Mouse (Mus musculus): Measurements from ENCODE around the gene C2cd3.

The C2cd3 gene

DNA sequence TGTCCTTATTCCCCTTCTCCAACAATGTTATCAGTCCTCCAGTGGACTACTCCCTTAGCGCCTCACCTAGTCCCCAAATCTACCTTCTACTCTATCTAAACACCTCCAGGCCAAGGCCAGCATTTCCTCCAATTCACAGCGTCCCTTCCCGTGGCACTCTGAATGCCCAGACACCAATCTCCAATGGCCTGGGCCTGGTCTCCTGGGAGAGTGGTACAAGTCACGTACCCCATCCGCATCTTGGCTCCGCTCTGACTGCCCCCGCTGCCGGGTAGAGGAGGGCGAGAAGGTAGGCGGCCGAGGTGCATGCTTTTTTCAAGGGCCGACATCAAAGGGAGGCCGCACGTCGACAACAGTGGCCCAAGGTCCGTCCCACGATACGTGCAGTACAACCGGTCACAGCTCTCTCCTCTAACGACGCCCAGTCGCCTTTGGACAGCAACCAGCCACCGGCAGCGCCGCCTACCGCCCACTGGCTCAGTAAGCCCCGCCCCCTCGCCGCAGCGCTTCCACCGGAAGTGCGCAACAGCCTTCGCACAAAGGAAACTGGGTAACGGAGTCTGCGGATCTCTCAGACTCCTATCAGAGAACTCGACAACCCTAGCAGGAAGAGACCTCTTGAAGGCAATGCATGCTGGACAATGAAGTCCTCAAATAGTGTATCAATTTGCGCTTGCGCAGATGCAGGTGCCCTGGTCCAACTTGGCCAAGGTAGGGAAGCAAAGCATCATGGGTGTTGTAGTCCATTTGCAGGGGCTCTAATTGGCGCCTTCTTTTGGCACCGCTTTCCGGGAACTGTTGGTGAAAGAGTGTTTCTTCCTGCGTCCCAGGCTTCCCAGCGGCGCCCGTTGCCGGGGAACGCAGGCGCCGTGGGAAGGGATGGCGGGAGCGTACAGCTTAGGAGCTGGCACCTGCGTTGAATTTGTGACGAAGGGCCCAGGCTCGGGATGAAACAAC, at the start of gene C2cd3, which contains the start of gene Ppme1:
Gene C2cd3 (plus strand): TSS at position 739 of the 957 bp plus-strand sequence.
Gene Ppme1 (minus strand): TSS at position 813 of the 957 bp plus-strand sequence.
- Histone ChIP-seq H3K4me1 (replicated peaks; ENCODE audit: low read depth, low read length) (peaks cover 16% of the 10 kb centered on the region), H3K27me3 (ENCODE audit: insufficient read depth, low read length) (no peaks in the 10 kb centered on the region), H3K36me3 (ENCODE audit: insufficient read depth, low read length) (peaks cover 21% of the 10 kb centered on the region), H3K4me3 (replicated peaks; ENCODE audit: low read length) (peak within 1 kb of the TSS; percentile 95), H3K9me3 (ENCODE audit: low read length) (no peaks in the 10 kb centered on the region)
- TF ChIP-seq CTCF (conservative IDR thresholded peaks at IDR 0.05; ENCODE audit: low read length) = 0 out of 2 replicates have a peak, but pooled peaks have one; percentile 6
- no peak for TF ChIP-seq NANOG (IDR thresholded peaks at IDR 0.05; ENCODE audit: borderline replicate concordance, low read length)

DNA sequence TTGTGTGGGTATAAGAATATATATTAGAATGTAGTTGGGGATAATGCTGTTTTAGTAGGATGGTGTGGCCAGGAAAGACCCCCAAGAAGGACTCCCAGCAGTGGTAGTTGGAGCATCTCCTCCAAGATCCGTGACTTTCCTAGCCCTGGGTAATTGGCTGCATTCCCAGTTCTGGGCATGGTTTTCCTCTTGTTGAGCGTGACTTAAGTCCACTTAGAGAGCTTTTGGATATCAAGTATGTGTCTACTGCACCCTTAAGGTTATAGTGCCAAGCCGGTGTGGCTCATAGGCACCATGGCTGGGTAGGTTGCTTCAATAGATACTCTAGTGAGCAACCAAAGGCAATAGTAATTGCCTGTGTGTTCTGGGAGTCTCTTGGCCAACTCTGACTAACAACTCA, 48.3 kb upstream of the C2cd3 start:
- peaks cover 3% of the 10 kb centered on the region for H3K4me1 ChIP-seq (replicated peaks; ENCODE audit: low read depth, low read length)
- TF ChIP-seq NANOG (IDR thresholded peaks at IDR 0.05; ENCODE audit: borderline replicate concordance, low read length) = no peak
- no peak for TF ChIP-seq POU5F1 (IDR thresholded peaks at IDR 0.05; ENCODE audit: borderline replicate concordance, low read length)
- TF ChIP-seq CTCF (conservative IDR thresholded peaks at IDR 0.05; ENCODE audit: low read length) = no peak
- H3K4me3 ChIP-seq (replicated peaks; ENCODE audit: low read length) = no peak overlapping the region

DNA sequence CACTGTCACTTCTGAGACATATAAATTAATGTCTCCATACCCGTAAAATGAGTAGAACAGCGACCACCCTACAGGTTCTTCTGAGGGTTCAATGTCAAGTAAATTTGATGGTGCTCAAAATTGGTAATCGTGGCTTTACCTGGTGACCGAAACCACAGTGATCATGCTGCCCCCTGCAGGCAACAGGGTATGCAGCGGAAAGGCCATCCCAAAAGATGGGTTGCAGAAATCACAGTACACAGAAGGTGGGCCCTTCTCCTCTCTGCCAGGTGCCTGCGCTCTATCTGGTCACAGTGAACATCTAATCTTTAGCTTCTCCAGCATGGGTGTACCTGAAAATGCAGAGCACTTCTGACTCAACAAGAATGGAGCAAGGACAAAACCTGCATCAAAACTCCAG, 46.6 kb upstream of the C2cd3 start:
- no peaks in the 10 kb centered on the region for H3K27me3 ChIP-seq (ENCODE audit: insufficient read depth, low read length)
- no peak overlapping the region for H3K4me3 ChIP-seq (replicated peaks; ENCODE audit: low read length)
- H3K36me3 ChIP-seq (ENCODE audit: insufficient read depth, low read length) = peaks cover 43% of the 10 kb centered on the region
- H3K4me1 ChIP-seq (replicated peaks; ENCODE audit: low read depth, low read length) = no peaks in the 10 kb centered on the region
- TF ChIP-seq NANOG (IDR thresholded peaks at IDR 0.05; ENCODE audit: borderline replicate concordance, low read length) = no peak
- peak; percentile 71 for TF ChIP-seq CTCF (conservative IDR thresholded peaks at IDR 0.05; ENCODE audit: low read length)
- no peak for TF ChIP-seq POU5F1 (IDR thresholded peaks at IDR 0.05; ENCODE audit: borderline replicate concordance, low read length)
- no peaks in the 10 kb centered on the region for H3K9me3 ChIP-seq (ENCODE audit: low read length)

More for the DNA sequence above, 48.3 kb upstream of the C2cd3 start:
- Histone ChIP-seq H3K9me3 (ENCODE audit: low read length) (no peaks in the 10 kb centered on the region), H3K36me3 (ENCODE audit: insufficient read depth, low read length) (peaks cover 27% of the 10 kb centered on the region), H3K27me3 (ENCODE audit: insufficient read depth, low read length) (no peaks in the 10 kb centered on the region)

DNA sequence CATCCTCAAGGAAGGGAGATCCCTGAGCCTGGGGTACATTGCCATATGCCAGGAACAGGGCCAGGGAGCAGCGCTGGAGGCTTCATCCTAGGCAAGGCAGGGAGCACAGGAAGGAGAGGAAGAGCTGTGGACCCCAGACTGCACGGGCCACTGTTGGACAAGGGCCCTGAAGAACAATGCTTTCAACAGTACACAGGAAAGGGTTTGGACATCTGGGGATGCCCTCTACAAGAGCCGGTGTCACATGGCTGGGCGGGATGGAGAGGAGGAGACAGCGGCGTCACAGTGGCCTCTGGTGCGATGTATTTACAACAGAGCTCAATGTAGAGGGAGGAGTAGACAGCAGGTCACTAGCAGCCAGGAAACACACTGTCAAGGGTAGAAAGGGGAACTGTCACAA, 44.5 kb upstream of the C2cd3 start:
- Histone ChIP-seq H3K4me3 (replicated peaks; ENCODE audit: low read length) (no peak overlapping the region), H3K9me3 (ENCODE audit: low read length) (no peaks in the 10 kb centered on the region), H3K27me3 (ENCODE audit: insufficient read depth, low read length) (no peaks in the 10 kb centered on the region), H3K36me3 (ENCODE audit: insufficient read depth, low read length) (peaks cover 63% of the 10 kb centered on the region), H3K4me1 (replicated peaks; ENCODE audit: low read depth, low read length) (no peaks in the 10 kb centered on the region)
- TF ChIP-seq NANOG (IDR thresholded peaks at IDR 0.05; ENCODE audit: borderline replicate concordance, low read length) (no peak), POU5F1 (IDR thresholded peaks at IDR 0.05; ENCODE audit: borderline replicate concordance, low read length) (no peak), CTCF (conservative IDR thresholded peaks at IDR 0.05; ENCODE audit: low read length) (no peak)

DNA sequence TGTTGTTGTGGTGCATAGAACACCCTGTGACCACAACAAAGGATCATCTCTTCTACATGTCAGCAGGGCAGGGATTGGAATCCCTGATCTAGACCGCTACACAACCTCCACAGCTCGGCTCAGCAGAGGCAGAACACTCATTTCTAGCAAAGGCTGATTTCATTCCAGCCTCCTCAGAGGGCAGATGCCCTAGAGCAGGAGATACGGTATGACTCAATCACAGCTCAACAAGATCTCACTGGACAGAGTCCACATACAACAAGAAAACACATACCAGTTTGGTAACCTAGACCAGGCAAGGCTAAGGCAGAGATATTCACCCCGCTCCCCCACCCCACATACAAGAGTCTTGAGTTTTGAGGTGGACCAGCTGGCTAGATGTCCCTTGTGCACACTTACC, 43.4 kb upstream of the C2cd3 start:
- peaks cover 74% of the 10 kb centered on the region for H3K36me3 ChIP-seq (ENCODE audit: insufficient read depth, low read length)
- H3K9me3 ChIP-seq (ENCODE audit: low read length) = no peaks in the 10 kb centered on the region
- no peak for TF ChIP-seq POU5F1 (IDR thresholded peaks at IDR 0.05; ENCODE audit: borderline replicate concordance, low read length)
- TF ChIP-seq NANOG (IDR thresholded peaks at IDR 0.05; ENCODE audit: borderline replicate concordance, low read length) = no peak
- no peak for TF ChIP-seq CTCF (conservative IDR thresholded peaks at IDR 0.05; ENCODE audit: low read length)
- no peak overlapping the region for H3K4me3 ChIP-seq (replicated peaks; ENCODE audit: low read length)
- H3K27me3 ChIP-seq (ENCODE audit: insufficient read depth, low read length) = no peaks in the 10 kb centered on the region
- no peaks in the 10 kb centered on the region for H3K4me1 ChIP-seq (replicated peaks; ENCODE audit: low read depth, low read length)

DNA sequence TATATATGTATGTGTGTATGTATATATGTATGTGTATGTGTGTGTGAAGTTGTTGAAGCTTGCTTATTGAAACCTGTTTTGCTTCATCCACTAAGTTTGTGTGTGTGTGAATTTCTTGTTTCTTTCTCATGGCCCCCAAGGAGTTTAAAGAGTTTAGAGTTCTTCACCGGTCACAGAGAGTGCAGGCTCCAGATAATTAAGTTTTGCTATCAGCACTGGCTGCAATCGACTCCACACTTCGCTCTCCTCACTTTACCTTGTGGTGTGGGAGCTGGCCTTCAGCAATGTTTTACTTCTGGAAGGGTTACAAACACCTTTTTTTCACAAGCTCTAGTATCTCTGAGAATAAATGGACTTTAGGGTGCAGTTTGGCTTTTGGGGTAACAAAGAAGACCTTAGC, 40.8 kb upstream of the C2cd3 start:
- Histone ChIP-seq H3K36me3 (ENCODE audit: insufficient read depth, low read length) (peaks cover 90% of the 10 kb centered on the region), H3K4me3 (replicated peaks; ENCODE audit: low read length) (no peak overlapping the region), H3K27me3 (ENCODE audit: insufficient read depth, low read length) (no peaks in the 10 kb centered on the region), H3K9me3 (ENCODE audit: low read length) (no peaks in the 10 kb centered on the region), H3K4me1 (replicated peaks; ENCODE audit: low read depth, low read length) (no peaks in the 10 kb centered on the region)
- TF ChIP-seq NANOG (IDR thresholded peaks at IDR 0.05; ENCODE audit: borderline replicate concordance, low read length) = no peak
- TF ChIP-seq POU5F1 (IDR thresholded peaks at IDR 0.05; ENCODE audit: borderline replicate concordance, low read length) = no peak
- no peak for TF ChIP-seq CTCF (conservative IDR thresholded peaks at IDR 0.05; ENCODE audit: low read length)

DNA sequence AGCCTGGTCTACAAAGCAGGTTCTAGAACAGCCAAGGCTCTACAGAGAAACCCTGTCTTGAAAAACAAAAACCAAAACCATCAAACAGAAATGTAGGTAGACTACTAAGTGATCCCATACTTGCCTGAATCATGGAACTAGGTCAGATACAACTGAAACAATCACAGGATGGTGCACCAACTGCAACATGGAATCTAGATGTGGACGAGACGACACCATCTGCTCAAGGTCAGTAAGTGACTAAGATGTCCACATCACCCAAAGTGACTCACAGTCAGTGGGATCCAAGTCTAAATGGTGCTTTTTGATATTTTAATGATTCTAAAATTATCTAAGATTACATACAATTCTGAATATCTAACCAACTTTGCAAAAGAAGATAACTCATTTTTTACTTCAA, 36.1 kb upstream of the C2cd3 start:
- no peaks in the 10 kb centered on the region for H3K9me3 ChIP-seq (ENCODE audit: low read length)
- H3K4me1 ChIP-seq (replicated peaks; ENCODE audit: low read depth, low read length) = no peaks in the 10 kb centered on the region
- no peak for TF ChIP-seq CTCF (conservative IDR thresholded peaks at IDR 0.05; ENCODE audit: low read length)
- TF ChIP-seq NANOG (IDR thresholded peaks at IDR 0.05; ENCODE audit: borderline replicate concordance, low read length) = no peak
- no peak for TF ChIP-seq POU5F1 (IDR thresholded peaks at IDR 0.05; ENCODE audit: borderline replicate concordance, low read length)
- H3K4me3 ChIP-seq (replicated peaks; ENCODE audit: low read length) = no peak overlapping the region
- no peaks in the 10 kb centered on the region for H3K27me3 ChIP-seq (ENCODE audit: insufficient read depth, low read length)
- peaks cover 91% of the 10 kb centered on the region for H3K36me3 ChIP-seq (ENCODE audit: insufficient read depth, low read length)

DNA sequence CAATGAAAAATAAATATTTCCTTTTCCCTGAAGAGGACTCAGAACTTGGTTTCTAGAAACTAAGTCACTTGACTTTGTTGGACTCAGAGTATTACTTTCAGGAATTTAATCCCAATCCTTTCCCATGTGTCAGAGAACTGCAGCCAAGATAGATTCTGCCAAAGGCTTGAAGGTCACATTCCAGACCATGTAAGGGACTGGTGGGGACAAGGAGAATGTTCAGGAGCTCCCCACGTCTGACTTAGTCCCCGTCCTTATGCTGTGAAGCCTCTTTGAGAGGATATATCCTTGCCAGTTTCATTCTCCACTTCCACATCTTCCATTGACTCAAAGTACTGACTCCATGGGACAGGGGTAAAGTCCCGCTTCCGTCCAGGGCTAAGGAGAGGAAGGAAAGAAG, 17.0 kb upstream of the C2cd3 start:
- Histone ChIP-seq H3K27me3 (ENCODE audit: insufficient read depth, low read length) (no peaks in the 10 kb centered on the region), H3K4me3 (replicated peaks; ENCODE audit: low read length) (no peak overlapping the region), H3K9me3 (ENCODE audit: low read length) (no peaks in the 10 kb centered on the region), H3K36me3 (ENCODE audit: insufficient read depth, low read length) (peaks cover 8% of the 10 kb centered on the region), H3K4me1 (replicated peaks; ENCODE audit: low read depth, low read length) (no peaks in the 10 kb centered on the region)
- TF ChIP-seq POU5F1 (IDR thresholded peaks at IDR 0.05; ENCODE audit: borderline replicate concordance, low read length) = no peak
- no peak for TF ChIP-seq CTCF (conservative IDR thresholded peaks at IDR 0.05; ENCODE audit: low read length)
- TF ChIP-seq NANOG (IDR thresholded peaks at IDR 0.05; ENCODE audit: borderline replicate concordance, low read length) = no peak
